In the genomic region with DNA sequence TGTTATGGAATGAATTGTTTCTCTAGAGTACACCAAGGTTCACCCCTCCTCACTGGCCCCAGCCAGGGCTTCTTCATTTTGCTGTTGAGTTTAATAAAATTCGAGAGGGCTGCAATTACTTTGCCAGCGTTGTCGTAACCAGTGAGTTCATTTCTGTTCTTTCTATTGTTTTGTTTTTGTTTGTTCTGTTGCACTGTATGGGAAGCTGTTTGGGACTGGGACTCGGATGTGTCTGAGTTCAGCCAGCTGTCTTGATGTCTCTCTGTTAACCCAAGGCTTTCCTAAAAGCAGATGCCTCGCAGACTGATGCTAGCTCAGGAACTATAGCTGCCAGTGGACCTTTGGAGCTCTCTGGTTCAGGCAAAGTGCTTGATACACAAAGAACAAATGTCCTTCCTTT, we compare ENCODE assay signal across 14 mouse cellular contexts.
DNase-seq lines count a peak whose midpoint lies in the region; ATAC-seq and TF ChIP-seq lines count a peak whose summit lies in the region.
"Had no signal": no experiment of that assay in that cellular context is flagged by ENCODE, and none has a peak within 500 bp of the region (broad histone marks: within the 10 kb centered on the region; RNA-seq: fewer than 3 reads in every experiment).

No protein-coding gene starts in this region.

- no peak overlapping the region for H3K4me2 ChIP-seq in lung, postnatal 0 days (replicated peaks; ENCODE audit: low read depth, low read length)
- H3K4me2 ChIP-seq in limb, embryonic 11.5 days (ENCODE audit: low read depth, severe bottlenecking): no peak overlapping the region
- H3K4me2 ChIP-seq in stomach, embryonic 15.5 days: no peak overlapping the region
- H3K4me2 ChIP-seq: liver, embryonic 15.5 days; midbrain, embryonic 13.5 days had no signal

- WGBS in kidney, adult 2 months: 56% methylated on average over 5 of the region's 5 CpGs
- 54% methylated on average over 5 of the region's 5 CpGs for WGBS in lung, postnatal 0 days
- whole genome bisulfite sequencing in limb, embryonic 11.5 days: 69% methylated on average over 5 of the region's 5 CpGs
- WGBS in stomach, embryonic 15.5 days: 66% methylated on average over 5 of the region's 5 CpGs

- H3K36me3 ChIP-seq in kidney, adult 2 months (ENCODE audit: control insufficient read depth, insufficient read depth, low read length): no peaks in the 10 kb centered on the region
- no peaks in the 10 kb centered on the region for H3K36me3 ChIP-seq in lung, postnatal 0 days (ENCODE audit: insufficient read depth, low read length)
- H3K36me3 ChIP-seq in limb, embryonic 11.5 days (ENCODE audit: control insufficient read depth, insufficient read depth, low read length): no peaks in the 10 kb centered on the region
- no peaks in the 10 kb centered on the region for H3K36me3 ChIP-seq in stomach, embryonic 15.5 days
- H3K36me3 ChIP-seq: liver, embryonic 15.5 days; midbrain, embryonic 13.5 days had no signal

- no peak for TF ChIP-seq POLR2A in kidney, adult 2 months (IDR thresholded peaks at IDR 0.05; ENCODE audit: low read depth, low read length)

- no peaks in the 10 kb centered on the region for H3K9me3 ChIP-seq in lung, postnatal 0 days (ENCODE audit: low read length)
- no peaks in the 10 kb centered on the region for H3K9me3 ChIP-seq in limb, embryonic 11.5 days (ENCODE audit: control insufficient read depth, low read length)
- H3K9me3 ChIP-seq in stomach, embryonic 15.5 days: no peaks in the 10 kb centered on the region
- H3K9me3 ChIP-seq: liver, embryonic 15.5 days; midbrain, embryonic 13.5 days had no signal

- no peak for TF ChIP-seq CTCF in kidney, adult 2 months (conservative IDR thresholded peaks at IDR 0.05; ENCODE audit: insufficient read depth, insufficient read length, low read depth, low read length)
- TF ChIP-seq CTCF in lung, postnatal 0 days (IDR thresholded peaks at IDR 0.05): no peak

- no peak for DNase-seq in kidney, adult 2 months
- no peak for DNase-seq in kidney, adult 11 months
- DNase-seq in lung, postnatal 0 days (ENCODE audit: low spot score): peak; percentile 76
- DNase-seq in lung, postnatal 14 days: no peak
- no peak for DNase-seq in limb, embryonic 11.5 days (ENCODE audit: low spot score)
- no peak for DNase-seq in right cerebral cortex, postnatal 36 days (ENCODE audit: low spot score in 2 of 2)
- DNase-seq: cerebellum, adult 18-20 months; thymus, postnatal 14 days had no signal

- peaks cover 25% of the 10 kb centered on the region for H3K4me1 ChIP-seq in kidney, adult 2 months (ENCODE audit: control insufficient read depth, insufficient read depth, low read length)
- peaks cover 46% of the 10 kb centered on the region for H3K4me1 ChIP-seq in lung, postnatal 0 days (ENCODE audit: insufficient read depth, low read depth, low read length)
- peaks cover 20% of the 10 kb centered on the region; the same call in 1 of the 2 replicates for H3K4me1 ChIP-seq in limb, embryonic 11.5 days (ENCODE audit: control insufficient read depth, insufficient read depth, low read length)
- H3K4me1 ChIP-seq in stomach, embryonic 15.5 days: peaks cover 30% of the 10 kb centered on the region
- H3K4me1 ChIP-seq: midbrain, embryonic 13.5 days had no signal

- no peak overlapping the region for H3K4me3 ChIP-seq in kidney, adult 2 months (ENCODE audit: insufficient read depth, low read depth, low read length)
- H3K4me3 ChIP-seq in lung, postnatal 0 days (ENCODE audit: low read depth, low read length): no peak overlapping the region
- H3K4me3 ChIP-seq in limb, embryonic 11.5 days (ENCODE audit: low read depth, low read length): no peak overlapping the region
- H3K4me3 ChIP-seq in stomach, embryonic 15.5 days (replicated peaks): no peak overlapping the region
- H3K4me3 ChIP-seq: erythroblast, embryonic 14.5 days; liver, embryonic 15.5 days; midbrain, embryonic 13.5 days had no signal

- H3K27ac ChIP-seq in kidney, adult 2 months (ENCODE audit: insufficient read depth, low read depth, low read length): peak overlapping the region; percentile 43; the same call in 1 of the 2 replicates
- H3K27ac ChIP-seq in lung, postnatal 0 days (ENCODE audit: low read length): peak overlapping the region; percentile 90
- H3K27ac ChIP-seq in limb, embryonic 11.5 days (replicated peaks; ENCODE audit: low read depth, low read length): peak overlapping the region; percentile 82
- peak overlapping the region; percentile 89 for H3K27ac ChIP-seq in stomach, embryonic 15.5 days
- H3K27ac ChIP-seq: midbrain, embryonic 13.5 days had no signal

- peak; percentile 18 for ATAC-seq in lung, postnatal 0 days
- ATAC-seq in limb, embryonic 11.5 days (ENCODE audit: insufficient number of reproducible peaks, low FRiP score, low TSS enrichment, low read depth): no peak
- no peak for ATAC-seq in stomach, embryonic 15.5 days (ENCODE audit: insufficient read depth, low FRiP score, low read depth)
- ATAC-seq: activated CD4-positive, CD25-positive, alpha-beta regulatory T cell, adult 4 months; forebrain, embryonic 16.5 days; midbrain, embryonic 13.5 days had no signal

- TF ChIP-seq EP300 in lung, postnatal 0 days (IDR thresholded peaks at IDR 0.05): no peak

- no peak overlapping the region for H3K9ac ChIP-seq in lung, postnatal 0 days (replicated peaks; ENCODE audit: low read depth)
- no peak overlapping the region for H3K9ac ChIP-seq in limb, embryonic 11.5 days (ENCODE audit: low read length)
- no peak overlapping the region for H3K9ac ChIP-seq in stomach, embryonic 15.5 days
- H3K9ac ChIP-seq: liver, embryonic 15.5 days; midbrain, embryonic 13.5 days had no signal

- no peaks in the 10 kb centered on the region for H3K27me3 ChIP-seq in kidney, adult 2 months (replicated peaks; ENCODE audit: control insufficient read depth, insufficient read depth, low read length)
- H3K27me3 ChIP-seq in lung, postnatal 0 days (replicated peaks; ENCODE audit: insufficient read depth, low read length): no peaks in the 10 kb centered on the region
- no peaks in the 10 kb centered on the region for H3K27me3 ChIP-seq in limb, embryonic 11.5 days (ENCODE audit: control insufficient read depth, insufficient read depth, low read length)
- H3K27me3 ChIP-seq in stomach, embryonic 15.5 days (replicated peaks): no peaks in the 10 kb centered on the region
- H3K27me3 ChIP-seq: liver, embryonic 15.5 days; midbrain, embryonic 13.5 days had no signal
